Mouse (Mus musculus): Measurements from ENCODE around the gene Vmn1r228.

The Vmn1r228 gene

DNA sequence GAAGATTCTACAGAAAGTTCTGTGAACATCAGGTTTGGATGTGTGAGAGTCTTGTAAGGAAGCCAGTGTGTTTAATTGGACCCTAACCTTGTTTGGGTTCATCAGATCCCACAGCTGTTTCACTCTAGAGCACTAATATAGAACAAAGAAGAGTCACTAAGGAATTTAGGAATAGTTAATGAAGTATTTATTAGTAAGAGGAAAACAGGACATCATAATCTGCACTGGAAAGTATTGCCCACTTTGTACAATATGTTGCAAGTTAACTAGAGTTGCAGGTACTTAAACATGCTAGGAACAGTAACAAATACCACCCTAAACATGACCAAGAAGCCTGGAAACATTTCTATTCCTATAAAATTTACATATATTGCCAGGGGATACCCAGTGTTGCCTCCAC lies at the start of gene Vmn1r228:
Gene Vmn1r228, minus strand, starts transcription at position 101 of the 400 bp plus-strand sequence.
- no peak for DNase-seq (ENCODE audit: low read depth, low spot score)

DNA sequence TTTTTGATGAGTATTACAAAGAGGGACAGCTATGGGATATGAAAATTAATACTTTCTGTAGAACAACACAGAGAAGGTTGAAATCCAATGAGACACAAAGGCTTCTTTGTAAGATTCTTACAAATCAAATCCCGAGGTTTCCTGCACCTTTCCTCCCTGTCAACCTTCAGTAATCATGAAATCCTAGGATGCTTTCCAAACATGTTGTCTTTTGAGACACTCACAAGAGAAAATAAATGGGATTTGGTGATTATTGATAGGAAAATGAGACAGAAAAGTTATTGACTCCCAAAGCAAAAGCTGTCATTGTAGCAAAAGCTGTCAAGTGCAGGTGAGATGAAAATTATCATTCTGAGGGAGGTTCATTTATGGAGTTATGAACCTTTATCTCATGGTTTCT lies 25.3 kb upstream of the Vmn1r228 start, which contains the start of gene Vmn1r229:
Gene Vmn1r229, plus strand, starts transcription at position 301 of the 400 bp plus-strand sequence.
- DNase-seq (ENCODE audit: low read depth, low spot score) = no peak

DNA sequence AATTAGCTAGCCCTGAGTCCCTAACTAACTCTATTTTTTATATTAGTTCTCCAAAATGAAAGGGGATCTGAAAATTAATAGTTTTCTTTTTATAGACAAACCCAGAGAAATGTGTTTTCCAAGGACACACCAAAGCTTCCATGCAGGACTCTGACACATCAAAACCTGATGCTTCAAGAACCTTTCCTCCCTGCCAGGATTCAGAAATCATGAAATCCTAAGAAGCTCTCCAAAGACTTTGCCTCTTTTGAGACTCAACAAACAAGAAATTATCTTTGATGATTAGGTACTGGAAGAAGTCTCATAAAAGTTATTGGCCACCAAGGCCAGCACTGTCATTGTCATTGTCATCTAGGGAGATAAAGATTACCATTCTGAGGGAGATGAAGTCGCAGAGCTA lies 56.4 kb downstream of the Vmn1r228 start, which contains the start of gene Vmn1r227:
Gene Vmn1r227, plus strand, starts transcription at position 301 of the 400 bp plus-strand sequence.
- DNase-seq (ENCODE audit: low read depth, low spot score) = no peak

Measured in skeletal muscle tissue, adult 2 months (tissue).